Mouse (Mus musculus) heart, embryonic 12.5 days (tissue): ENCODE measurements around the gene Polr1d. TPM values are rescaled to one million over a fixed set of nuclear protein-coding genes. Genes with fewer than 3 reads are reported as not detected.

Experiments used
- ATAC-seq: fragments of 200-750 bp; cut with Nextera tagmentation; 2 replicates; pipeline ENCODE4 v1.8.0; 2017; ENCODE audit warnings: moderate TSS enrichment, moderate library complexity; ENCODE audit not compliant: insufficient number of reproducible peaks, low FRiP score
- H3K27ac ChIP-seq: fragments of 300-500 bp; sonication (generic); 2 replicates; pipeline ENCODE4 v1.5.1; 2016; ENCODE audit warnings: mild to moderate bottlenecking, moderate library complexity; ENCODE audit not compliant: poor library complexity, severe bottlenecking
- H3K27me3 ChIP-seq: fragments of 300-500 bp; sonication (generic); replicated peaks from 2 replicates; pipeline ENCODE4 v1.6.1; 2016; ENCODE audit warnings: mild to moderate bottlenecking, moderate library complexity
- H3K36me3 ChIP-seq: fragments of 300-500 bp; sonication (generic); 2 replicates; pipeline ENCODE4 v1.6.1; 2016; ENCODE audit warnings: mild to moderate bottlenecking, moderate library complexity
- H3K4me1 ChIP-seq: fragments of 300-500 bp; sonication (generic); replicated peaks from 2 replicates; pipeline ENCODE4 v1.6.1; 2016; ENCODE audit warnings: mild to moderate bottlenecking
- H3K4me2 ChIP-seq: fragments of 300-500 bp; sonication (generic); 2 replicates; pipeline ENCODE4 v1.6.1; 2016; ENCODE audit warnings: mild to moderate bottlenecking, moderate library complexity
- H3K4me3 ChIP-seq: fragments of 300-500 bp; sonication (generic); 2 replicates; pipeline ENCODE4 v1.5.1; 2016; ENCODE audit warnings: mild to moderate bottlenecking
- H3K9ac ChIP-seq: fragments of 300-500 bp; sonication (generic); 2 replicates; pipeline ENCODE4 v1.6.1; 2016; ENCODE audit warnings: mild to moderate bottlenecking, moderate library complexity
- H3K9me3 ChIP-seq: fragments of 300-500 bp; sonication (generic); replicated peaks from 2 replicates; pipeline ENCODE4 v1.6.1; 2016; ENCODE audit warnings: mild to moderate bottlenecking, moderate library complexity
- WGBS: fragments of 180-500 bp; shearing (Covaris S2); methylation state at CpG from one replicate; pipeline ENCODE4 v1.1.7; 2016; 5-methylcytosine and 5-hydroxymethylcytosine counted together
- polyA plus RNA-seq: library from polyadenylated mRNA; unstranded; fragments of >200 nt; fragmentation: Nextera tagmentation; extraction: Ambion mirVana; gene quantifications from 2 replicates; pipeline ENCODE4 v1.2.1, GENCODE M21; 2016

Gene Polr1d
- polyA plus RNA-seq, 1 experiment from 2014 or later = 94.0 TPM

DNA sequence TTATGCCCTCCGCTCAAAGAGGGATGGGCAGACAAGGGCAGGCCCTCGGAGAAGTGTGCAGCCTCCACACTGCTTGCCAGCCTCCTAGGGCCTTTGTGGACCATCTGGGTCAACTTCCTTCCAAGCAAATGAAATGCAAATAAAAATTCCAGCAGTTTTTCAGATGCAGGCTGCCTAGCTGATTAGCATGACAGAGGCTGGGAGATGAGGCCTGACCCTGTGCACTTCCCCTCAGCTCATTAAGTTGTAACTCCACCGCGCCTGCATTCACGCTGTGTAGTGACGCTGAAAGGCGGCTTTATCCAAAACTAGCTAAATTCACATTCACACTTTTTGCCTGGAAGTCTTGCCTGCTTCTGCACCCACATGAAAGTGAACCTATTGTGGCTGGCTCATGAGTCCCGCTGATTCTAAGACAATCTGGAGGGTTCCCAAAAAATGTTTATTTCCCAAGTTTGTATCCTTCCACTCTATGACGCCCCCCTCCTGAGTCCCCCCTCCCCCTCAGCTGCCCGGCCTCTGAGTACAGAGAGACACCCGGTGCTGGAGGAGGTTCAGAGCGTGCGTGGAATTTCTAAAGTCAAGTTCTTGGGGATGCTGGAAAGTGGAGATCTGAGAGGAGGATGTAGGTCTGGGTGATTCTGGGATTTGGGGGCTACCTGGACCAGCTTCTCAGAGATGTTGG lies 78.7 kb downstream of the Polr1d start:
- no peak overlapping the region for H3K9ac ChIP-seq
- no peaks in the 10 kb centered on the region for H3K4me1 ChIP-seq
- H3K4me3 ChIP-seq = no peak overlapping the region
- no peak overlapping the region for H3K27ac ChIP-seq
- WGBS = 13% methylated on average over 13 of the region's 13 CpGs
- no peaks in the 10 kb centered on the region for H3K36me3 ChIP-seq
- no peak for ATAC-seq
- peaks cover 38% of the 10 kb centered on the region for H3K27me3 ChIP-seq
- no peak overlapping the region for H3K4me2 ChIP-seq
- no peaks in the 10 kb centered on the region for H3K9me3 ChIP-seq

DNA sequence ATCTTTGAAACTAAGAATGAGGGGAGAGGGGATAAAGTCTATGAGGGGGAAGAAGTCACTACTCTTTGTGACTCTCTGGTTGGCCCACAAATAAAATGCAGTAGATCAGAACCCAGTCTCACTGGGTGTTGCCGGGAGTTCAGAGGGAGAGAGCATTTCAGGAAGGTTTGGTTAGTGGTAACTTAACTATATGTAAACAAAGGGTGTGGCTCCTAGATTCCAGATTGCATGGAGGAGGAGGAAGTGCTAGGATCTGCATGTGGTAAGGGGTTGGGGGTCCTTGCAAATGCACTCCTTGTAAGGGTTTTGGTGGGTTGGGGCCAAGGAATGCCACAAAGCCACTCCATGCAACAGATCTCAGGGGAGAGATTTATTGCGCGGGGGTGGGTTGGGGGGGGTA lies 79.5 kb downstream of the Polr1d start:
- ATAC-seq = no peak
- no peaks in the 10 kb centered on the region for H3K4me1 ChIP-seq
- no peak overlapping the region for H3K9ac ChIP-seq
- no peaks in the 10 kb centered on the region for H3K36me3 ChIP-seq
- peaks cover 38% of the 10 kb centered on the region for H3K27me3 ChIP-seq
- H3K9me3 ChIP-seq = no peaks in the 10 kb centered on the region
- 30% methylated on average over 3 of the region's 3 CpGs for WGBS
- no peak overlapping the region for H3K4me3 ChIP-seq
- H3K4me2 ChIP-seq = no peak overlapping the region
- no peak overlapping the region for H3K27ac ChIP-seq

DNA sequence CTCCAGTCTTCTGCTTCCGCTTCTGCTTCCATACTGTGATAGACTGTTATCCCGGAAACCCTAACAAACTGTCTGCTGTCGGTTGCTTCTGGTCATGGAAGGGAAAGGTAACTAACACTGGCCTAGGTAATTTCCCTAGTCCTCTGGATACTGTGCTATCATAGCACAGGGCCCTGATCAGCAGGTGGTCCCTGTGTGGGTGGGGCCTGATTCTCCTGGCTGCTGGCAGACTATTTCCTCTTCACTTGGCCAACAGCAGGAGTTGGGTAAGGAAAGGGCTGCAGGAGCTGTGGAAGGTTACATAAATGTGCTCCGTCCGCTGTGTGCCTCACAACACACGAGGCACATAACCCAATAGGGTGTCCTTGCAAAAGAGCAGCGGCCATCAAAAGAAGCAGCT lies 80.6 kb downstream of the Polr1d start:
- no peaks in the 10 kb centered on the region for H3K36me3 ChIP-seq
- H3K4me1 ChIP-seq = no peaks in the 10 kb centered on the region
- H3K9me3 ChIP-seq = no peaks in the 10 kb centered on the region
- H3K4me3 ChIP-seq = no peak overlapping the region
- 59% methylated on average over 7 of the region's 7 CpGs for WGBS
- H3K4me2 ChIP-seq = no peak overlapping the region
- no peak overlapping the region for H3K27ac ChIP-seq
- peaks cover 38% of the 10 kb centered on the region for H3K27me3 ChIP-seq
- no peak overlapping the region for H3K9ac ChIP-seq
- ATAC-seq = no peak

DNA sequence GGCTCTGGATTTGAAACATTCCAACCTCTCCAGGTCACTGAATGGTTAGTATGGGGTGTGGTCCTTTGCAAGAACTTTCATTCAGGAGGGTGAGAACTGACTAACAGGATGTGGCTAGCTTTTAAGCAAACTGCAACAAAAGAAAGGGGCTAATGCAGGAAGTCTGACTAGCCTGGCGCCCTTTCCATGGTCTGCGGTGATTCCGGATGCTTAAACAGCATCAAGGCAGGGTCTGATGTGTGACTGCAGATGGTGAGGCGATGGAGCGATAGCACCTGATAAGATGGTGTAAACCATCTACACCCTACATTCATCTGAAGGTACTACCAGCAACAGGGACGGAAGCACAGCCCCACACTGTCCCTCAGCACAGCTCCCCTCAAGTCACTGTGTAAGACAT lies 82.5 kb downstream of the Polr1d start:
- 58% methylated on average over 6 of the region's 6 CpGs for WGBS
- Histone ChIP-seq H3K4me1 (no peaks in the 10 kb centered on the region), H3K27me3 (peaks cover 34% of the 10 kb centered on the region), H3K36me3 (no peaks in the 10 kb centered on the region), H3K9me3 (no peaks in the 10 kb centered on the region), H3K9ac (no peak overlapping the region), H3K4me3 (no peak overlapping the region), H3K4me2 (no peak overlapping the region), H3K27ac (no peak overlapping the region)
- ATAC-seq = no peak

DNA sequence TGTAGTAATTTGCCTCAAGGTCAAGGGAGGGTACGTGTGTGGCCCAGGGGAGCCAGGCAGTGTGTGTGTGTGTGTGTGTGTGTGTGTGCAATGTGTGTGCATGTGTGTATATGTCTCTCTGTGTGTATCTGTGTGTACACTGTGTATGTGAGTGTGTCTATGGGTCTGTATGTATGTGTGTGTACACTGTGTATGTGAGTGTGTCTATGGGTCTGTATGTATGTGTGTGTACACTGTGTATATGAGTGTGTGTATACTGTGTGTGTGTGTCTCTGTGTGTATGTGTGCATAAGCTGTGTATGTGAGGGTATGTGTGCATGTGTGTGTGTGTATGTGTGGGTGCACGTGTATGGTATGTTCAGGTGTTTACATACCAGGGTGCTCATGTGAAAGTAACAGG lies 82.9 kb downstream of the Polr1d start:
- H3K9me3 ChIP-seq = no peaks in the 10 kb centered on the region
- no peaks in the 10 kb centered on the region for H3K36me3 ChIP-seq
- H3K4me3 ChIP-seq = no peak overlapping the region
- H3K27me3 ChIP-seq = peaks cover 30% of the 10 kb centered on the region
- 82% methylated on average over 2 of the region's 2 CpGs for WGBS
- H3K9ac ChIP-seq = no peak overlapping the region
- H3K27ac ChIP-seq = no peak overlapping the region
- no peak overlapping the region for H3K4me2 ChIP-seq
- no peak for ATAC-seq
- H3K4me1 ChIP-seq = no peaks in the 10 kb centered on the region

Other genes with a start within 250 kb of the Polr1d start
- 370 and 375 TPM in 2 replicates for gene Rpl21, start 244.2 kb upstream of the Polr1d start, polyA plus RNA-seq
- 9.0 and 10.3 TPM in 2 replicates for gene Rasl11a, start 232.0 kb upstream of the Polr1d start, polyA plus RNA-seq
- gene Gtf3a, start 128.4 kb upstream of the Polr1d start, polyA plus RNA-seq = 82.3 and 85.5 TPM in 2 replicates
- 17.1 and 23.3 TPM in 2 replicates for gene Mtif3, start 113.2 kb upstream of the Polr1d start, polyA plus RNA-seq
- gene Lnx2, start 464 bp upstream of the Polr1d start, polyA plus RNA-seq = 14.0 and 14.3 TPM in 2 replicates
- gene Gsx1, start 111.6 kb downstream of the Polr1d start, polyA plus RNA-seq = not detected in 2 replicates
- gene Pdx1, start 192.9 kb downstream of the Polr1d start, polyA plus RNA-seq = not detected in 2 replicates
- gene Cdx2, start 230.2 kb downstream of the Polr1d start, polyA plus RNA-seq = not detected in 2 replicates
- gene Urad, start 245.4 kb downstream of the Polr1d start, polyA plus RNA-seq = not detected in 2 replicates